Mouse (Mus musculus): ENCODE results near the gene Mgam.
A peak's percentile ranks its signal among the peaks of the same experiment; 100 is the strongest.
"Not testable (repeated sequence)": the region's sequence is repeated elsewhere in the genome, so short reads cannot be mapped to it uniquely, and the experiment has no call there.

The Mgam gene

GRCm38 (mm10) chr6:40628406-40629000 is at the start of gene Mgam:
Gene Mgam, plus strand, starts transcription at chr6:40628831.
- DNase-seq (ENCODE audit: low spot score in 2 of 2), result no peak

DNA sequence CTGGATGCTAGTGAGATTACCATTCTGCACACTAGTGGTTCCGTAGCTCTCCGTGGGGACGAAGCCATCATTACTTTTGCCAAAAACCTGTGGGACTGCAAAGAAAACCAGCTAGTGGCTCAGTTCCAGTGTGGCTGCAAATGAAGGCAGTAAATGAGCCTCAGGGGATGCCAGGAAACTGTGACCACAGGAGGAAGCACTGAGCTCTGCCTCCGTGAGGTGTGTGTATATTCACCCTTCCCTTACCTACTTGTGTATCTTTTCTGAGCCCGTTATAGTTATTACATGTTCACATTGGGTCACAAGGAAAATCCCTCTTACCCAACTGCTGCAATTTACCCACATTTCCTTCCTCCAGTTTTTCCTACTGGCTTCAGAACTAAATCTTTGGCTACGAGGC is 44.3 kb upstream of the Mgam start:
- DNase-seq (ENCODE audit: low spot score in 2 of 2), result no peak

DNA sequence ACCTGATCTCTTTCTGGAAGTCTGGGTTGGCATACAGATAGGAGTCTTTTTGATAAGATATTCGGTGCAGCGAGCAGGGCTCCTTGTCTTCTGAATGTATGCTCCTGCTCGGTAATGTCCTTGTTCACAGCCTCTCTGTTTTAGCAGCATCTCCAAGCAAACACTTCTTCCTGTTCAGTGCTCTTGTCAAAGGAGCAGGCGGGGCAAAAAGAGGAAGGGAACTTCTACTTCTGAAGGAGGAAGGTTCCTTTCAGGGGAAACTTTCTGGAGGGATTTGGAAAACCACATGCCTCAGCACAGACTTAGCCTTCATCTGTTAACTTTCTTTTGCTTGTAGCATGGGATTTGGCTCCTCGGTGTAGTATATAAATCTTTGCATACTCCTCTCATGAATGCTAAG is 43.0 kb upstream of the Mgam start, which contains the start of gene Clec5a:
Clec5a (minus strand) TSS at position 177 of the 400 bp plus-strand sequence.
- DNase-seq (ENCODE audit: low spot score in 2 of 2), result no peak

- no peak for DNase-seq (ENCODE audit: low spot score in 2 of 2)
Observed at GRCm38 (mm10) chr6:40588346-40588745, 40.3 kb upstream of the Mgam start.

- no peak for DNase-seq (ENCODE audit: low spot score in 2 of 2)
Observed at GRCm38 (mm10) chr6:40594804-40595550, 33.7 kb upstream of the Mgam start.

DNA sequence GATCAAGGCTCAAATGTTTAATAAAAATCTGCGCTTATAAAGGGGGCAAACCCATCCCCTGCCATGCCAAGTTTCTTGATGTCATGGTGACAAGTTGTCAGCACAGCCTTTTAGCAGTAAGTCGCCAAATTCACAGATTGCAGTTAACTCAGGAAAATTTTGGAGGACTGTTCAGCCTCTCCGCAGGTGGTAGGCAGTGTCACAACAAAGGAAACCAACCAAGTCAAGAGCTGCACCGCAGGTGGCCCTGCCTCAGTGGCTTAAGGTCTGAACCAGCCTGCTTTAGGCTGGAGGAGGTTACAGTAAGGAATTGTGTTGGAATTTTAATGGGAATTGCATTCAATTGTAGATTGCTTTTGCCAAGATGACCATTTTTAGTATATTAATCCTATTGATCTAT is 30.1 kb upstream of the Mgam start:
- DNase-seq (ENCODE audit: low spot score in 2 of 2), result not testable (repeated sequence)

DNA sequence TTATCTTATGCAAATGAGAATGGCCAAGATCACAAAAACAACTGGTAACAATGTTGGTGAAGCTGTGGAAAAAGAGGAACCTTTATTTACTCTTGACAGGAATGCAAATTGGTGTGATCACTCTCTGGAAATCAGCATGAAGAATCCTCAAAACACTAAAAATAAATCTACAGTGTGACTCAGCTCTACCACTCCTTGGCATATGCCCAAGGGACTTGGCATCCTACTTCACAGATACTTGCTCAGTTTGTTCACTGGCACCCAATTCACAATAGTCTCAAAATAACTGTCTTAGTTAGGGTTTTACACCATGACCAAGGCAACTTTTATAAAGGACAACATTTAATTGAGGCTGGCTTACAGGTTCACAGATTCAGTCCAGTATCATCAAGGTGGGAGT is 21.2 kb upstream of the Mgam start:
- DNase-seq (ENCODE audit: low spot score in 2 of 2), result no peak

GRCm38 (mm10) chr6:40610244-40610643 is 18.4 kb upstream of the Mgam start:
- no peak for DNase-seq (ENCODE audit: low spot score in 2 of 2)

DNA sequence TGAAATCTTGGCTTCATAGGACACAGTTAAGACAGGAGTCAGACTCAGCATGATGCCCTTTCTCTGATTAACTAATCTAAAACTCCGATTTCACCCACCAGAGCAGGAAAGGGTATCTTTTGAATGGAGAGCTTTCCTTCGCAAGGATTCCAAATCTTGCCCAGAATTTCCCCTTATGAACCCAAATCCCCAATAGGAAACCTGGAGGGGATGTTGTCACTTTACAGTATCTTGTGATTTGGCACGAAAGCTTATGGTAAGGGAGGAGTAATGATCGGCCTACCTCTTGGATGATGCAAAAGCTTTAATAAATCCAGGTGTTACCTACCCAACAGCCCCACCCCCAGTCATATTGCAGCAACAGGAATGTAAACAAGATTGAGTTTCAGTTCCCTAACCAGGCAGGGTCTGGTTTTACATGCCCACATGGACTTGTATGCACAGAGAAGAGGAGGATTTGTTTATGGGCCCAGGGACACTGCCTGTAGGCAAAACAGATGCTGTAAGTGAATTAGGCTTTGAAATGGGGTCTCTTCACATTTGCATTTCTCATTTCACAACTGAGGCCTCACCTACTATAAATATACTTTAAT is 15.3 kb upstream of the Mgam start, which contains the start of gene Tas2r138:
Tas2r138 (minus strand) TSS at position 51 of the 593 bp plus-strand sequence.
- no peak for DNase-seq (ENCODE audit: low spot score in 2 of 2)

DNA sequence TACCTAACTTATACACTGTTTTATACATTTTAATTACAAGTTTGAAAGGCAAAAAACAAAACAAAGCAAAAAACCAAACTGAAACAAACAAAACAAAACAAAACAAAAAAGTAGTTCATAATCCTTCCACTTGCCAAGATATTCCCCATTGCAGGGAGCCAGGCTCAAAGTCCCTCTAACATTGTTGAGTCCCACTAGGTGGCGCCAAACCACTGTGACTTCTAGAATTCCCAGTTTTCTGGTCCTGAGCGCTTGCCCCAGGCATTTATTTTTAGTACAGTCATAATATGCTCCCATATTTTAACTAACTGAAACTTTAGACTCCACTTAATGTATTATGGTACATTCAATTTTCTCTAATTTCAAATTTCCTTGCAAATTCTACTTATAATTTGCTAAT is 10.7 kb upstream of the Mgam start:
- DNase-seq (ENCODE audit: low spot score in 2 of 2), result no peak

DNA sequence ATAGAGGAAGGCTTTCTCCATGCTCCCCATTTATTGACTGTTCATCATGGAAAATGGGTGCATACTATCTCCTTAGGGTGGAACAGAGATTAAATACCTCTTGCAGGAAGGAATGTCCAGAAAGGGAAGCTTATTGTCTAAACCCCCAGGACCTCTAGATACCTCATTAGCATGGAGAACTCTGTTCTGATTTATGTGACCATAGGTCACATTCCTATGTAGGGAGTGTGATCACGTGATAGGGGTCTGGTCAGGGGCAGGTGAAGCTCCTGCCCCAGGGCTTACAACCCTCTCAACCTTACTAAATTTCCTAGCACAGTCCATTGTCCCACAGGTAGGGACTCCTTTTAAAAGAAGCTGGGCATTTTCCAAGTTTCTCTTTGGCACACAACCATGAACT is 2.5 kb upstream of the Mgam start:
- DNase-seq (ENCODE audit: low spot score in 2 of 2), result no peak

- no peak for DNase-seq (ENCODE audit: low spot score in 2 of 2)
Observed at GRCm38 (mm10) chr6:40634640-40635071, 6.0 kb downstream of the Mgam start.

DNA sequence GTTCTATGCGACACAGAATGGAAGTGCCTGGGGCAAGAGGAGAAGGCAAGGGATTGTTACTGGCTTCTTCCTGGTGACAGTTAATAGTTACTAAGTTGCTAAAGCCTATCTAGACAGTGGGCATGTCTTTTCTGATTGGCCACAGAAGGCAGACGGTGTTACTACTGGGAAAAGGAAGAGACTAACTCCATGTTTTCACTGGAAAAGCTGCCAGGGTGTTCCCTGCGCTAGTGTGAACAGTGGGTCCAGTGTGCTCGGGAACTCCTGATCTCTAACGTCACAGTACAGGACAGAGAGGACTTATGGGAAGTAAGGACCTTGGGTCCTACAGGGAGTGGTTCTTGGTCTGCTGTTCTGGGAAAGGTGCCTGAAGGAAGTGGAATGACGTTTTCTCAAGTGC is 6.9 kb downstream of the Mgam start:
- DNase-seq (ENCODE audit: low spot score in 2 of 2), result no peak

GRCm38 (mm10) chr6:40637755-40638154 is 9.1 kb downstream of the Mgam start:
- no peak for DNase-seq (ENCODE audit: low spot score in 2 of 2)

DNA sequence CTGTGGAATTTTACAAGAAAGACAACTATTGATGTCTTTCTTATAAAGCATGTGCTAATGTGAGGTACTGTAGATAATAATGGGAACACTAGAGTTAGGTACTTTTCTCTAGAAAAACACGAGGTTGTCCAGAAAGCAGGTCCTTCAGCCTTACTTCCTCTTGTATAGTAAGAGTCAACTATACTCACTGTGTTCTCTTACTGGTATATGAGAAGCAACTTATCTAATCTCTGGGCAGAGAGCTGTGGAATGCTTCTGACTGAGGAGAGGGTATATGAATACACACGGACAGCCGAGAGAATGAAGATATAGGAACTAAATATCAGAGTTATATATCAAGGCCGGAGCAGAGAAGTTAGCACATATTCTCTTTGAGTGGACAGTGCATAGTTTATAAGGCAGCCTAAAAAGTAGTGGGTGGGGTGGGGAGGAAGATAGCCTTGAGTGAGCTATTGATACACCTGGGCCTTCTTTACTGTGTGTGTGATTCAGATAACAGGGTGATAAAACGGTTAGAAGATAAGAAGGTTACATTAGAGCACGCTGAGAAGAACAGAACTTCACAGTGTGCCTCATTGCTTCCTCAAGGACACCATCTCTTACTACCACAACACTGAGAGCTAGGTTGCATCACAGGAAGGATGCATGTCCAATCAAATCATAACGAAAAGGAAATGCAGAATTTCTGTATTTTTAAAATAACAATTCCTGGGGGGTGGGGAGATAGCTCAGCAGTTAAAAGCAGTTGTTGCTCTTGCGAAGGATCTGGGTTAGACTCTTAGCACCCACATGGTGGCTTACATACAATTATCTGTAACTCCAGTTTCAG is 12.3 kb downstream of the Mgam start:
- DNase-seq (ENCODE audit: low spot score in 2 of 2), result no peak

DNA sequence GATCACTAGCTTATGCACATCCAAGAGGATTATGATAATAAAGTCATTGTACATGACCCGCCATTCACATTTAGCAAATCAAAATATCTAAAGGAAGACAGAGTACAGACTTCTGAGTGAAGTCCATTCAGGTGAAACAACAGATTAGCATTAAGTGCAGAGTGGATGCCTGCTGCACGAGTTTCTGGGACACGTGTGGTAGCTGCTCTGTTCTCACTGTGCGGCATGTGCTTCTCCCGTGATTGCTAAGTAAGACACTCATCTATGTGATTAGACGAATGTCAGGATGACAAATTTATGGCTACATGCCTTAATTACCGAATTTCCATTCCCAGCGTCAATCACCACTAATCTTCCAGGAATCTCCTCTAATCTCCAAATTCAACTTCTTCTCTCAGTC is 17.1 kb downstream of the Mgam start:
- DNase-seq (ENCODE audit: low spot score in 2 of 2), result no peak

DNA sequence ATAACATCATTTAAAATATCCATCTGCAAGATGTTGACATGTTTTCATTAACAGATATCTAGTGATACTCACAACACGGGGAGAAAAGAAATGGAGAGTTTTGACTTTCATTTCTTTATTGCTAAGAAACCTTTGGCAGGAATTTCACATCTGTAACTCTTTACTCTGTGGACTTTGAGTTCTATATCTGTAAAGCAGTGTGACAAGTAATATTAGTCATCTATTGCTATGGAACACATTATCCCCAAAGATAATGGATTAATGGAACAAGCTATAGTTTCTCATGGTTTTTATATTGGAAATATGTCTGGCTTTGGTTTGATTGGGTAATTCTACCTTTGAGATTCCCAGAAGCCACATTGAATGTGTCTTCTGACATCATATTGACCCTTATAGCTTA is 22.3 kb downstream of the Mgam start:
- no peak for DNase-seq (ENCODE audit: low spot score in 2 of 2)

GRCm38 (mm10) chr6:40660930-40661329 is 32.3 kb downstream of the Mgam start:
- no peak for DNase-seq (ENCODE audit: low spot score in 2 of 2)

DNA sequence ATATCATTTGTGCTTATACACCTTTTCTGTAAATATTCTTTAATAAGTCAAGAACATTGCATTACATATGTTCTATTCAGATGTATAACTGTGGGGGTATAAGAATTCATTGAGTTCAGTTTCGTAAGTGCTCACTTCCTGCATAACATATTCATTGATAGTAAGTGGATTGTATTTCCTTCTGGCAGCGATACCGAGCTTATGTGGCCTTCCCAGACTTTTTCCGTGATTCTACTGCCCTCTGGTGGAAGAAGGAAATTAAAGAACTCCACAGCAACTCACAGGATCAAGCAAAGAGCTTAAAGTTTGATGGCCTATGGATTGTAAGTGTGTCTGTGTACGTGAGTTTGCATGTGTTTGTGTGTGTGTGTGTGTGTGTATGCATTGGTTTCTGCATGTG is 60.5 kb downstream of the Mgam start:
- DNase-seq (ENCODE audit: low spot score in 2 of 2), result peak in 1 of 2 experiments; percentile 14

DNA sequence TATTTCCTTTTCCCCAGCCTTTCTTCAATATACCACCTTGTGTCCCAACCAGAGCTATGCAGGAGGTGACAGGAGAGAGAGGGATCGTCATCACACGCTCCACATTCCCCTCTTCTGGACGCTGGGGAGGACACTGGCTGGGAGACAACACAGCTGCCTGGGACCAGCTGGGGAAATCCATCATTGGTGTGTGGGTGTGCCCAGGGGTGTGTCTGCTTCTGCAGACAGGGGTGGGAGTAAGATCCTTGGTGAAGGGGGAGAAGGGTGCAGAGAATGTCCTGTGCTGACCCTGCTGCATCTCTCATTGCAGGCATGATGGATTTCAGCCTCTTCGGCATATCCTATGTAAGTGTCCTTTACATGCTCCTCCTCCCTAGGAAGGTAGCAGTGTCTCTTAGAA is 63.4 kb downstream of the Mgam start:
- DNase-seq (ENCODE audit: low spot score in 2 of 2), result not testable (repeated sequence)

DNA sequence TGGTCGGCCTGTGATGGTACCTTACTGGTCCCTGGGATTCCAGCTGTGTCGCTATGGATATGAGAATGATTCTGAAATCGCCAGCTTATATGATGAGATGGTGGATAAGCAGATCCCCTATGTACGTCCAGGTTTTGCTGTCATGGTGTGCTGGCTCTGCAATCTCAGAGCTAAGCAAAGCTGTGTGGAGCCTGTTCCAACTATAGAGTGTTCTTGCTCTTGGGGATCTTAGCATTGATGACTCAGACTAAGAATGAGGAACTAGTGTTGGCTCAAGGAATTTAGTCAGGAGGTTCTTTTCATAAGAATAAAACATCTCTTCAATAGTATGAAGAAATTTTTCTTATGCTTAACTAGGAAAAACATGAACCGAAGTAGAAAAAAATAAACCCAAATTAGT is 84.9 kb downstream of the Mgam start:
- DNase-seq (ENCODE audit: low spot score in 2 of 2), result not testable (repeated sequence)

DNA sequence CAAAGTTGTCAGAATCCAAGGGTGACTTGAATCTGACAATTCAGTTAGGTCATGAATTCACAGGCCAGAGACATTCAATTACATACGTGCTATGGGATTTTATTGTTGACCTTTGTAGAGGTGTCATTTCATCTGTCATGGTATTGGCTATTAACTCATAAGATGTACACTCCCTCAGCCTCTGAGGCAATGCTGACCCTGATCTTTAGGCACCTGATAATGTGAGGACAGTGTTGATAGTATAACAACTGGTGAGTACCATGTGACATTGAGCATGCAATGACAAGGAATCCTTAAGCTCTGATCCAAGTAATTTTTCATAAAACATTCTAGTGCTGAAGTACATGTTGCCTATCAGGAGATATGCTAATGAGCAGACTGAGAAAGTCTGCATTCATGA is 87.1 kb downstream of the Mgam start:
- DNase-seq (ENCODE audit: low spot score in 2 of 2), result no peak
